ENCODE assay signal across 8 mouse cellular contexts in the genomic region with DNA sequence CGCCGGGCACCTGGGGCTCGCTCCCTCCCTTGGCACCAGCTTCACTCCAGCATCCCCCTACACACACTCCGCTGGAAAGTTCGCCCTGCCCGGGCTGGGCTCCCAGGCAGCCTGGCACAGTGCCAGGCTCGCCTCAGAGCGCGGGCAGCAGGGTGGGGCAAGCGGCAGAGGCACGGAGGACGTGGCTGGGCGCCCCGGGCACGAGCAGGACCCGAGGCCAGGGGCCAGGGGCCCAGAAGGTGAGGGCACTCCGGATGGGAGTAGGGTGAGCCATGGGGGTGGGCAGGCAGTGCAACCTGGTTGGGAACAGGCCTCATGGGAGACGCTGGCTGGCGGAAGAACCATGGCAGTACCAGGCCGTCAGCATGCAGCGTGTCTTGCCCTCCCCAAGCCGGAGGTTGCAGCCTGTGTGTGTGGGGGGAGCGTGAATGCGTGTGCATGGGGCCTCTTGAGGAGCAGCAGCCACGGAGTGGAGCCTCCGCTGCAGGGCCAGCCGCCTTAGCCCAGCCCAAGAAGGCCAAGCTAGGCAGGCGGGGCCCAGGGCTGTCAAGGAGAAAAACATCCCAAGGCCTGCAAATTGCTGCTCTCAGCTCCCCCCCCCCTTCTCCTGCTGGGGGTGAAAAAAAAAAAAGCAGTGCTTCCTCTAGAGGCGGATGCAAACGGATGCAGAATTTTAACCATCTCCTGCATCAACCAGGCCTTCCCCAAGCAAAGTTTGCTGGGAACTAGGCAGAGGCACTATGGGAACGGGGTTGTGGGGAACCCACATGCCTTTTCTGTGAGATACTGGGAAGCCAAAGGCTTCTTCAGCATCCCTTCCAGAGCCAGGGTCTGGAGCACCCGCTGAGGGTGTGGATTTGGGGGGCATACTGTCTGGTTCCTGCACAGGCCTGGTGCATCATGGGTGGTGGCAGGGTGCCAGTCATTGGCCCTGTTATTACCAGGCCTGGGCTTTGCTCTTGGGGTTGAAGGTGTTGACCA.
DNase-seq lines count a peak whose midpoint lies in the region; ATAC-seq lines count a peak whose summit lies in the region.

No protein-coding gene starts in this region.

- peaks cover 13% of the 10 kb centered on the region for H3K27me3 ChIP-seq in embryonic facial prominence, embryonic 11.5 days (ENCODE audit: control insufficient read depth, insufficient read depth, low read length)

- peak overlapping the region; percentile 43; the same call in 1 of the 2 replicates for H3K9ac ChIP-seq in embryonic facial prominence, embryonic 11.5 days (replicated peaks; ENCODE audit: low read length)

- ATAC-seq in embryonic facial prominence, embryonic 11.5 days (replicated peaks; ENCODE audit: insufficient number of reproducible peaks, low FRiP score, low TSS enrichment, low read depth) = peak; percentile 76; the same call in 1 of the 2 replicates

- WGBS in embryonic facial prominence, embryonic 11.5 days = 56% methylated on average over 32 of the region's 32 CpGs

- no peaks in the 10 kb centered on the region for H3K9me3 ChIP-seq in embryonic facial prominence, embryonic 11.5 days (replicated peaks; ENCODE audit: control insufficient read depth, low read length)

- peaks cover 6% of the 10 kb centered on the region for H3K4me1 ChIP-seq in embryonic facial prominence, embryonic 11.5 days (ENCODE audit: control insufficient read depth, insufficient read depth, low read length)

- H3K4me2 ChIP-seq in embryonic facial prominence, embryonic 11.5 days (ENCODE audit: low read depth, low read length) = no peak overlapping the region

- no peaks in the 10 kb centered on the region for H3K36me3 ChIP-seq in embryonic facial prominence, embryonic 11.5 days (replicated peaks; ENCODE audit: control insufficient read depth, insufficient read depth, low read depth, low read length)

- no peak overlapping the region; the same call in 1 of the 2 replicates for H3K27ac ChIP-seq in embryonic facial prominence, embryonic 11.5 days (replicated peaks; ENCODE audit: low read depth, low read length)

- peak; percentile 88 for DNase-seq in retina, postnatal 1 day
- no peak for DNase-seq in retina, embryonic 14.5 days (ENCODE audit: low spot score)
- DNase-seq in embryonic facial prominence, embryonic 11.5 days (ENCODE audit: low spot score) = no peak
- peak; percentile 93 for DNase-seq in heart, adult 18-20 months
- peak; percentile 88 to 90 for DNase-seq in kidney, adult 8-10 months
- peak; percentile 54 for DNase-seq in liver
- DNase-seq in naive thymus-derived CD4-positive, alpha-beta T cell, adult 2 months (ENCODE audit: low read depth) = peak; percentile 84
- peak; percentile 89 for DNase-seq in testis, postnatal 10 days (ENCODE audit: low spot score)

- no peak overlapping the region for H3K4me3 ChIP-seq in embryonic facial prominence, embryonic 11.5 days (ENCODE audit: low read depth, low read length)

Comparison
In these comparisons a context has a peak if more than half of its experiments do, and no peak if none do; other contexts are left out.
1. DNase-seq: peak in retina, postnatal 1 day (single experiment), heart, adult 18-20 months (2 of 2), kidney, adult 8-10 months (2 of 2), liver (single experiment), naive thymus-derived CD4-positive, alpha-beta T cell, adult 2 months (single experiment) and testis, postnatal 10 days (single experiment); none in retina, embryonic 14.5 days (single experiment) and embryonic facial prominence, embryonic 11.5 days (single experiment).